Mouse (Mus musculus) gastrocnemius, adult 2 months (tissue): ENCODE measurements at regions not wholly inside any gene's neighbourhood (a gene's known extent, or its start where the extent isn't known, plus 50 kb on each side); places are given as distances from the start of the nearest gene placed in this dataset.

ENCODE experiments used
- DNase-seq: peaks from one replicate; pipeline ENCODE4 v3.0.0; 2022
- H3K27ac ChIP-seq: fragments of 200-600 bp; 2 replicates; pipeline ENCODE4 v1.8.1; 2022; ENCODE audit warnings: mild to moderate bottlenecking
- H3K4me3 ChIP-seq: fragments of 200-600 bp; 2 replicates; pipeline ENCODE4 v1.8.1; 2022; ENCODE audit warnings: mild to moderate bottlenecking, moderate library complexity
- CTCF ChIP-seq: fragments of 200-600 bp; IDR thresholded peaks from 2 replicates; pipeline ENCODE4 v1.8.1; 2022; ENCODE audit warnings: antibody characterized with exemption, mild to moderate bottlenecking, moderate library complexity
- intact Hi-C: fragments of 180-260 bp; cut with DNase I; formaldehyde crosslinking; loops from one replicate; pipeline ENCODE4 v1.15.1; 2025

DNA sequence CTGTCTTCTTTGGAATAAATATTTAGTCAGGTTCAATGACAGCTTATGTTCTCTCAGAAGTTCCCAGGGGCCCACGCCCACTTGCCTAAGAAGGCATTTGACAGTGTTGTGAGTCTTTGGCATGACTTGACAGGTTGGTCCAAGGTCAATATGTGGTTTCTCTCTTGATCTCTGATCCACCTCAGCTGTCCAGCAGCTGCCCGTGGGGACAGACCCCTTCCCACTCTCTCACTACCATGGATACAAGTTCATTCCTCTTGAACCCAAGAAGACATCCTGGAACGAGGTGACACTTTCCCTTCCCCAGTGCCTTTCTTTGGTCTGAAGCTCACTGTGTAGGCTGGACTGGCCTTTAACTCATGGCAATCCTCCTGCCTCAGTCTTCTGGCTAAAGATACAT lies 145.0 kb upstream of the Lef1 start:
- intact Hi-C loops = no loop called here
- no peak for DNase-seq
- no peak overlapping the region for H3K27ac ChIP-seq
- no peak overlapping the region for H3K4me3 ChIP-seq
- TF ChIP-seq CTCF = no peak

DNA sequence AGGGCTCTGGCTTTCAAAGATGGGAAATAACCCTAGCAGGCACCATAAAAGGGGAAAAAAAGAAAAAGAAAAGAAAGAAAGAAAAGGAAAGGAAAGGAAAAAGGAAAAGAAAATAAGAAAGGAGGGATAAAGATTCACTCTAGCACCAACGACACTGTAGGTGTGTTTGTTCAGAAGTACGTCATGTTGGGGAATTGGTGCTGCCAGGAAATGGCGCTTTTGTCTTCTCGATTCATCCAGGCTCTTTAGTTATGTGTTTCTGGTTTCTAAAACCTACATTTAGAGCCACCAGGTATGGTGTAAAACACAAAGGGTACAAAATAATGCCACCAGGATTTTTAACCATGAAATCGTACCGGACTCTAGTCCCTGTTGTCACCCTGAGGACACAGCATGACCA lies 146.2 kb upstream of the Lef1 start:
- DNase-seq = no peak
- intact Hi-C loops = no loop called here
- no peak for TF ChIP-seq CTCF
- Histone ChIP-seq H3K4me3 (no peak overlapping the region), H3K27ac (no peak overlapping the region)

GRCm38 (mm10) chr3:130963625-130964024 lies 146.6 kb upstream of the Lef1 start:
- intact Hi-C loops = no loop called here
- Histone ChIP-seq H3K4me3 (no peak overlapping the region), H3K27ac (no peak overlapping the region)
- TF ChIP-seq CTCF = no peak
- no peak for DNase-seq

DNA sequence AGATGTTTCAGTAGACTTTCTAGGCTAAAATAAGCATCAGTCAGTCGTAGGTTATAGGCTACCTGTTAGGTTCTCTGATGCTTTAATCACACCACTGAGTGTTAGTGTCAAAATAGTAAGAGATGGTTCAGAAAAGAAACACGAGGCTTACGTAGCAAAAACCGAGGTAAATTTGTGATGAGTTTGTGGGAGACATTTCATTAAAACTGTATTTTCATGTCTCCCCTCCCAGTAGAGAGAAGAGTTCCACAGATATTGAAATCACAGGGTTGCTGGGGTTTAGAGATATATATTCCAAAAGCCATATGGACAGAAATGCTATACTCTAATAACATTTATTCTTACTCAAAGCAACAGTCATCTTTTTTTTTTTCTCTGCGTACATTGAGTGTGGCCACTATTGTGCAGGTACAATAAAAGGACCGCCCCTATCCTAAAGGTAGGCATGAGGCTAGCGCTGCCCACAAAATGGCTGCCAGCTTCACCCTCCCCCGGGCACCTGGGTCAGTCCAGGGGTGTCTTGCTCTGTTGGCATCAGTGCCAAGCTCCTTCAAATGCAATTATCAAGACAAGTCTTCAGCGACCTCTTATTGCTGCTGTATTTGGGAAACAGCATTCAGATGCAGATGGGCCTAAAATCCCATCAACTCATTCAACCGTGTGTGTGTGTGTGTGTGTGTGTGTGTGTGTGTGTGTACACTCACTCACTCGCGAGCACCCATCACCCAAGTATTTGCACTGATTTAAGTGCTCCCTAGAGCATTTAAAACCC lies 147.4 kb upstream of the Lef1 start:
- H3K4me3 ChIP-seq = no peak overlapping the region
- TF ChIP-seq CTCF = no peak
- no peak for DNase-seq
- no peak overlapping the region for H3K27ac ChIP-seq
- intact Hi-C loops = no loop called here

DNA sequence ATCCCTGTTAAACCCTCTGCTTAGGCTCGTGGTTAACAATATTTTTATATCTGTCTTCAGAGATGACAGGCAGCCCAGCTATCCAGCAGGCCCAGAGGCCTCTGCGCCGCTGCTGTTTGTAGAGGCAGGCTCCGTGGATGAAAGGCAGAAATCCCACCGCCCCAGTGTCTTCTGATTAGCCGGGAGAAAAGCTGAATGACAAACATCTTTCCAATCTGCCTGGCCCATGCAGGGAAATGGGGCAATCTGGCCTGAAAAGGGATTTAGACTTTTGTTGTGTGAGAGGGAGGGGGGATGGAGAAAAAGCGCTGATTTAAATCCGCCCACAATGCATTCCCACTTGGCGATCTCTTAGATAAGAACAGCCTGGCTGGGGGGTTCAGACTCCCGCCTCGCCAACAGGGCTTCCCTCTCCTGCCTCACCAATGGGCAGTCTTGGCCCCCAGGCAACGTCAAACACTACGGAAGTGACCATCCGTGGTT lies 148.1 kb upstream of the Lef1 start:
- Histone ChIP-seq H3K4me3 (no peak overlapping the region), H3K27ac (no peak overlapping the region)
- DNase-seq = no peak
- no peak for TF ChIP-seq CTCF
- intact Hi-C loops = no loop called here

- intact Hi-C loops = no loop called here
- DNase-seq = no peak
- H3K4me3 ChIP-seq = no peak overlapping the region
- no peak overlapping the region for H3K27ac ChIP-seq
- no peak for TF ChIP-seq CTCF
These were observed 148.6 kb upstream of the Lef1 start for GRCm38 (mm10) chr3:130961704-130962103.

DNA sequence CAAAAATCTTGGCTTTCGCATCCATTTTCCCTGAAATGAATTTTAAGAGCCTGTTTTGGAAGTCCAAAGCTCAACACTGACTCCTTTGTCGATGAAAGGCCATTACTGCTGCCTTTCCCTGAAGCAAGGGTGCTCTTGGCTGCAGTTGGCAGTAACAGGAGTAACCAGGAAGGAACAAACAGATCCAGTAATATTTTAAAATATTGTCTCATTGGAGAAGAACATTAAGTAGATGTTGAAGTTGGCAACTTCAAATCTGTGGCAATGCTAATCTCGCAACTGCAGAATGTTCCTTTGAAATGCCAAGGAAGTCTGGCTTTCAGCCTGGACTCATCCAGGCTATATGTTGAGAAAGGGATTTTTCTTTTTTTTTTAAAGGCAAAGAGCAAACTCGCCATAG lies 154.3 kb upstream of the Lef1 start:
- intact Hi-C loops = no loop called here
- no peak for DNase-seq
- no peak for TF ChIP-seq CTCF

GRCm38 (mm10) chr3:130951381-130951780 lies 158.9 kb upstream of the Lef1 start:
- no peak for TF ChIP-seq CTCF
- H3K27ac ChIP-seq = 0 out of 2 replicates have a peak overlapping the region, but pooled peaks have one; percentile 12
- intact Hi-C loops = no loop called here

More for the DNA sequence above, 154.3 kb upstream of the Lef1 start:
- no peak overlapping the region for H3K4me3 ChIP-seq
- H3K27ac ChIP-seq = no peak overlapping the region

DNA sequence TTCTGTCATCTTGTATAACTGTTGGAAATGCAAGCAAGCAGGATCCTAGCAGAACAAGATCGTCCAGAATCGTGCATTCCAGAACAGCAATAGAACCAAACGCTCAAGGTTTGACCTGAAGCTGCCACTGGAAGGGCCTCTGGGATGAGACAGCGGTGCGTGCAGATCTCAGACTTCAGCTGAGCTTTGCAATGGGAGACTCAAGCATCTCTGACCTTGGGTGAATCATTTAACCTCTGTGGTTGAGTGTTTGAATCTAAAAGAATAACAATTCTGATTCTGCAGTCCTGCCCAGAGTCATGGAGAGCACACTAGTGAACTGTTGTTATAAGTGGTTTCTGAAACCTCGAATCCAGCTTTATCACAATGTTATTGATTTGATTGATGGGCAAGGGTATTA lies 159.4 kb upstream of the Lef1 start:
- intact Hi-C loops = no loop called here
- DNase-seq = no peak
- no peak overlapping the region for H3K4me3 ChIP-seq
- TF ChIP-seq CTCF = no peak
- 0 out of 2 replicates have a peak overlapping the region, but pooled peaks have one; percentile 12 for H3K27ac ChIP-seq

More at GRCm38 (mm10) chr3:130951381-130951780, 158.9 kb upstream of the Lef1 start:
- DNase-seq = no peak
- H3K4me3 ChIP-seq = no peak overlapping the region

- no peak overlapping the region for H3K4me3 ChIP-seq
- no peak overlapping the region for H3K27ac ChIP-seq
- intact Hi-C loops = no loop called here
- TF ChIP-seq CTCF = no peak
- no peak for DNase-seq
These were observed 162.4 kb upstream of the Lef1 start for GRCm38 (mm10) chr3:130947880-130948279.

- no peak overlapping the region for H3K27ac ChIP-seq
These were observed 163.0 kb upstream of the Lef1 start for GRCm38 (mm10) chr3:130947277-130947606.

DNA sequence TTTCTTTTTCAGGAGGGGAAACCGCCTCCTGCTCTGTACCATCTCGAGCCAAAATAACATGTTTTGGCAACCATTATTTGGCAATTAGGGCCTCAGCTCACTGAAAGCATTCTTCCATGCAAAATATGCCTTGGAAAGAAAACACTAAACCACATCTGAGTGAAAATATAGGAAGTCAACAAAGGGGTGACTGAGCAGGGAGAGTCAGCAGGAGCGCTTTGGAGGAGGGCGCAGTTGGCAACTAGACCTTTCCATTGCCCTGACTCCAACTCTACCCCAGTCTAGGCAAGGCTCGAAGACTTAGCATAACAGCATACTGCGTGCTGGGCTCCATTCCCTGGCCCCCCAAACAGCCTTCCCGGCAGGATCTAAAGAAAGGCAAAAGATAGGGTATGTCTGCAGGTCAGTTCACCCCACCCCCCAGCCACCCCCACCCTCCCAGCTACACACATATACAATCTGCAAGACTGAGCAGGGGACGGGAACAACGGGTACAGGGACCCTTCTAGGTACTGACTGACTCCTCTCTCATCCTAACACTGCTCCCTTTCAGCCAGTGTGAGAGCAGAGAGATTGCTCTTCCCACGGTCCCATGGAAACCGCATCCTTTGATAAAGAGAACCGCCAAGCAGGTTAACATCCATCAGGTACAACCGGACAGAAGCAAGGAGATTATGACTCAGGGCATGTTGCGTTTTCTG lies 163.5 kb upstream of the Lef1 start:
- peak overlapping the region; percentile 73 for H3K4me3 ChIP-seq
- no peak overlapping the region; the same call in 1 of the 2 replicates for H3K27ac ChIP-seq
- no peak for DNase-seq
- intact Hi-C loops = no loop called here
- TF ChIP-seq CTCF = no peak

More at GRCm38 (mm10) chr3:130947277-130947606, 163.0 kb upstream of the Lef1 start:
- H3K4me3 ChIP-seq = no peak overlapping the region
- intact Hi-C loops = no loop called here
- TF ChIP-seq CTCF = no peak
- DNase-seq = no peak

DNA sequence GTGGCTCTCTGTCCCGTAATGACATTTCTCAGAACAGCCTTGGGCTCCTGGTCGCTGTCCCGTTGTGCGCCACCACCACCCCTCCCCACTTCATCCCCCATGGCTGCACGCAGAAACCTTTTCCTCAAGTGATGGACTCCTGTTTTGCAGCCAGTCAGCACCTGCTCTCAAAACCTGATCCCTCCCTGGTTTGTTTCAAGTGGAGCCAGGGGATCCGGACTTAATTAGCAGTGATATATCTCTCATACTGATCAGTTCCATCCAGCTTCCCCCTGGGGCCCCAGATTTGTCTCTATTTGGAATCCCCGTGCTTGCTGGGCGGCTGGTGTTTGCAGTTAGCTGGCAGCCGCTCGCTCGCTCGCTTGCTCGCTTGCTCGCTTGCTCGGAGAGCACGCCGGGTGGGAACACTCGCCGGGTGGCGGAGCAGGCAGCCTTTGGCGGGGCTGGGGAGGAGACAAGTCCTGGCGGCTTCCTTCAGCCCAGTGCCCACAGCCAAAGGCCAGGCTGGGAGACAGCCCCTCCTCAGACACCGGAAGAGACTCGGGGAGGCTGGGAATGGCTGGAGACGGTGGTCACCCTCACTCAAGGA lies 164.3 kb upstream of the Lef1 start:
- intact Hi-C loops = no loop called here
- no peak for TF ChIP-seq CTCF
- peak; percentile 53 for DNase-seq
- H3K27ac ChIP-seq = peak overlapping the region; percentile 68
- H3K4me3 ChIP-seq = peak overlapping the region; percentile 73
